In the genomic region with DNA sequence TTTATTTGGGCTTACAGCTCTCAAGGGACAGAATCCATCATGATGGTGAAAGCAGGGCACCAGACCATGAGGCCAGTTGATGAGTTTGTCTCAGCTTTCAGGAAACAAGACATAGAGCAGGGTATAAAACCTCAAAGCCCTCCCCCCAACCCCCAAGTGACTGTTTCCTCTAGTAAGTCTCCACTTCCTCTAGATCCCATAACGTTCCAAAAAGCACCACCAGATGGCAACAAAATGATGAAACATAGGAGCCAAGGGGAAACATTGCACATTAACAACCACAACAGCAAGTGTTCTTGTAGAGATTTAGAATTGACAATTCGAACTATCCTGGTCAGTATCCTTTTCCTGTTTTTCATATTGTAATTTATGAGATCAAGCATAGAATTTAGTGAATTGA, we compare ENCODE assay signal across 8 mouse cellular contexts. TPM values are rescaled to one million over a fixed set of nuclear protein-coding genes. Genes with fewer than 3 reads are reported as not detected.
DNase-seq lines count a peak whose midpoint lies in the region; ATAC-seq lines count a peak whose summit lies in the region.

No protein-coding gene starts in this region.

- peak; percentile 20 to 30 for DNase-seq in cerebellum, adult 18-20 months
- peak; percentile 16 to 23 for DNase-seq in left cerebral cortex, postnatal 10 days (ENCODE audit: extremely low spot score in 1 of 2, low spot score in 2 of 2)
- no peak for DNase-seq in left cerebral cortex, postnatal 36 days (ENCODE audit: low spot score in 2 of 2)
- peak; percentile 45 for DNase-seq in ZHBTc4 (ENCODE audit: low read depth, low spot score)
- DNase-seq in layer of hippocampus, adult 9-10 months (ENCODE audit: low spot score): peak; percentile 30
- peak; percentile 27 for DNase-seq in telencephalon, adult 2 months (ENCODE audit: low read depth, low spot score)
- no peak for DNase-seq in spleen, adult 12 weeks (ENCODE audit: low spot score)

- intact Hi-C loops in left cerebral cortex, postnatal 10 days (cut with DNase I): loop anchor here (10.0 kb wide), 1 partner anchor 1513 kb away; no protein-coding TSS in a partner anchor
- intact Hi-C loops in left cerebral cortex, postnatal 36 days (cut with DNase I): loop anchor here (1.0 to 10.0 kb wide), 2 partner anchors 161 to 1513 kb away; no protein-coding TSS in a partner anchor

- ATAC-seq in cerebellum, adult (ENCODE audit: insufficient number of reproducible peaks, low FRiP score, low TSS enrichment): no peak

RNA-seq across cellular contexts. Expression of gene Gstcd, which starts 19.9 kb away (rescaled TPM):
- 1 to 10 TPM; 7.4 to 9.7 TPM for total RNA-seq in left cerebral cortex, postnatal 10 days (2021)
- 1 to 10 TPM; 8.7 to 9.6 TPM for total RNA-seq in left cerebral cortex, postnatal 36 days (2021)

RNA-seq across cellular contexts. Expression of gene Ints12, which starts 20.1 kb away (rescaled TPM):
- total RNA-seq in left cerebral cortex, postnatal 10 days (2021): 10 to 100 TPM; 11.6 to 11.7 TPM
- total RNA-seq in left cerebral cortex, postnatal 36 days (2021): 10 to 100 TPM; 11.3 to 12.7 TPM

Comparison
In these comparisons a context has a peak if more than half of its experiments do, and no peak if none do; other contexts are left out.
1. DNase-seq: peak in cerebellum, adult 18-20 months (2 of 2), left cerebral cortex, postnatal 10 days (2 of 2), ZHBTc4 (single experiment), layer of hippocampus, adult 9-10 months (single experiment) and telencephalon, adult 2 months (single experiment); none in left cerebral cortex, postnatal 36 days (0 of 2) and spleen, adult 12 weeks (single experiment).